Mouse (Mus musculus) G1E (cell line): ENCODE measurements around the gene Abat.

Experiments
- CTCF ChIP-seq: IDR thresholded peaks from 2 replicates; pipeline ENCODE4 v1.5.1; 2012; ENCODE audit warnings: low read depth, low read length, inconsistent platforms, mixed read lengths
- GATA1 ChIP-seq: IDR thresholded peaks from 2 replicates; pipeline ENCODE4 v1.6.1; 2012; ENCODE audit warnings: borderline replicate concordance, low read length, inconsistent platforms, mixed read lengths
- GATA2 ChIP-seq: IDR thresholded peaks from 2 replicates; pipeline ENCODE4 v1.6.1; 2012; ENCODE audit warnings: low read depth, low read length, inconsistent platforms, borderline replicate concordance
- POLR2AphosphoS5 ChIP-seq: IDR thresholded peaks from 2 replicates; pipeline ENCODE4 v1.6.1; 2012; ENCODE audit warnings: low read depth, low read length, inconsistent platforms; ENCODE audit not compliant: insufficient replicate concordance
- TAL1 ChIP-seq: conservative IDR thresholded peaks from 2 replicates; pipeline ENCODE4 v1.6.1; 2012; ENCODE audit warnings: low read depth, low read length, inconsistent platforms, mixed read lengths

DNA sequence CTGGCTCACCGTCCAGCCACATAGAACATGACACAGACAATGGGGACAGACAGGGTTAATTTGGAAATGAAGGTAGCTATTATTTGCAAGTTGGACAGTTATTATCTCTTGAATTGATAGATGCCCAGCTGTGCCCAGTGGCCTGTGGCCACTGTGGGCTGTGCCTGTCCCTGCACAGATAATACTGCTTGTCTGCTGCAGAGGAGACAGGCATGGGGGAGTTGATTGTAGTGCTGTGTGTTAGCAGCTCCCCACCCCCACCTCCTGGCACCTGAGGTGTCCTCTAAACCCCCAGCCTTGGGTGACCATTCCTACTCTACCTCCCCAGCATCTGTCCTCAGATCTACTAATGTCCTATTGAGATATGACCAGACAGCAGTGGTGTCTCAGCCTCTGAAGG is 71.0 kb downstream of the Abat start:
- no peak for TF ChIP-seq CTCF
- no peak for TF ChIP-seq TAL1
- TF ChIP-seq GATA1 = no peak
- no peak for TF ChIP-seq POLR2AphosphoS5
- TF ChIP-seq GATA2 = no peak
